Mouse (Mus musculus) lung, embryonic 16.5 days (tissue): Measurements from ENCODE around the gene Jmjd8. TPM values are rescaled to one million over a fixed set of nuclear protein-coding genes. Genes with fewer than 3 reads are reported as not detected.

Experiments used
- ATAC-seq: fragments of 200-750 bp; cut with Nextera tagmentation; 2 replicates; pipeline ENCODE4 v1.8.0; 2017; ENCODE audit warnings: low read depth, mild to moderate bottlenecking, moderate library complexity
- H3K27ac ChIP-seq: fragments of 300-500 bp; sonication (generic); 2 replicates; pipeline ENCODE4 v1.5.1; 2014; ENCODE audit warnings: mild to moderate bottlenecking, control low read depth, low read length
- H3K27me3 ChIP-seq: fragments of 300-500 bp; sonication (generic); 2 replicates; pipeline ENCODE4 v1.6.1; 2014; ENCODE audit warnings: low read depth, low read length, mixed read lengths; ENCODE audit not compliant: control insufficient read depth, insufficient read depth
- H3K36me3 ChIP-seq: fragments of 300-500 bp; sonication (generic); 2 replicates; pipeline ENCODE4 v1.6.1; 2014; ENCODE audit warnings: low read length; ENCODE audit not compliant: control insufficient read depth, insufficient read depth
- H3K4me1 ChIP-seq: fragments of 300-500 bp; sonication (generic); replicated peaks from 2 replicates; pipeline ENCODE4 v1.6.1; 2014; ENCODE audit warnings: low read length, mixed read lengths; ENCODE audit not compliant: control insufficient read depth, insufficient read depth
- H3K4me2 ChIP-seq: fragments of 300-500 bp; sonication (generic); 2 replicates; pipeline ENCODE4 v1.6.1; 2014; ENCODE audit warnings: low read depth, low read length, control low read depth
- H3K4me3 ChIP-seq: fragments of 300-500 bp; sonication (generic); 2 replicates; pipeline ENCODE4 v1.5.1; 2014; ENCODE audit warnings: mild to moderate bottlenecking, low read length, control low read depth
- H3K9ac ChIP-seq: fragments of 300-500 bp; sonication (generic); 2 replicates; pipeline ENCODE4 v1.6.1; 2014; ENCODE audit warnings: low read length, control low read depth
- H3K9me3 ChIP-seq: fragments of 300-500 bp; sonication (generic); 2 replicates; pipeline ENCODE4 v1.6.1; 2016; ENCODE audit warnings: low read length; ENCODE audit not compliant: control insufficient read depth
- WGBS: fragments of 180-500 bp; shearing (Covaris S2); extraction: QIAGEN DNeasy Blood & Tissue Kit; methylation state at CpG from one replicate; pipeline ENCODE4 v1.1.7; 2014; 5-methylcytosine and 5-hydroxymethylcytosine counted together
- polyA plus RNA-seq: library from polyadenylated mRNA; unstranded; fragments of >200 nt; fragmentation: Nextera tagmentation; extraction: Ambion mirVana; gene quantifications from 2 replicates; pipeline ENCODE4 v1.2.1, GENCODE M21; 2015

The Jmjd8 gene
- polyA plus RNA-seq, 1 experiment from 2014 or later: 55.4 TPM

GRCm38 (mm10) chr17:25834595-25835222, 6.0 kb downstream of the Jmjd8 start:
- Histone ChIP-seq H3K9me3 (no peaks in the 10 kb centered on the region), H3K4me3 (peak overlapping the region; percentile 85), H3K4me1 (peaks cover 56% of the 10 kb centered on the region), H3K27me3 (no peaks in the 10 kb centered on the region), H3K36me3 (peaks cover 24% of the 10 kb centered on the region), H3K4me2 (peak overlapping the region; percentile 80), H3K27ac (0 out of 2 replicates have a peak overlapping the region, but pooled peaks have one; percentile 24), H3K9ac (peak overlapping the region; percentile 85)
- no peak for ATAC-seq
- WGBS: 76% methylated on average over 12 of the region's 12 CpGs

GRCm38 (mm10) chr17:25835301-25835700, 6.6 kb downstream of the Jmjd8 start:
- no peaks in the 10 kb centered on the region for H3K27me3 ChIP-seq
- WGBS: 88% methylated on average over 7 of the region's 7 CpGs
- no peak overlapping the region for H3K4me3 ChIP-seq
- no peak for ATAC-seq
- no peak overlapping the region for H3K4me2 ChIP-seq
- H3K4me1 ChIP-seq: peaks cover 52% of the 10 kb centered on the region
- H3K9ac ChIP-seq: no peak overlapping the region
- no peaks in the 10 kb centered on the region for H3K9me3 ChIP-seq
- no peak overlapping the region for H3K27ac ChIP-seq
- H3K36me3 ChIP-seq: peaks cover 28% of the 10 kb centered on the region

DNA sequence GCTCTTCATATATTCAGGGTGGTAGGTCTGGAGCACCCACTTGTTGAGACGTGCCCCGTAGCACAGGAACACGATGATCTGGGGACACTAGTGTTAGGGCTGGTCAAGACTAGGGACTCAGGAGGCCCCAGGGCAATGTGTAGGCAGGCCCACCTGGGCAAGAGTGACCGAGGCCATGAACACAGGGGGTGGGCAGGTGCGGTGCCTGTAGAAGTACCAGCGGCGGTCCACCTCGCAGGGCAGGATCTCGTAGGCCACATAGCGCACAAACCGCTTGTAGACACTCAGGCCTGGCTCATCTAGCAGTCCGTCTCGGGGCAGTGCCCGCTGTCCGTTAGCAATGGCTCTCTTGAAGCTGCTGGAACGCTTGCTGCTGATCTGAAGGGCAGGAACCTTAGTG, 7.1 kb downstream of the Jmjd8 start:
- H3K36me3 ChIP-seq: peaks cover 27% of the 10 kb centered on the region
- no peak for ATAC-seq
- H3K9ac ChIP-seq: no peak overlapping the region
- peaks cover 48% of the 10 kb centered on the region for H3K4me1 ChIP-seq
- H3K9me3 ChIP-seq: no peaks in the 10 kb centered on the region
- no peak overlapping the region for H3K27ac ChIP-seq
- 86% methylated on average over 16 of the region's 16 CpGs for WGBS
- no peak overlapping the region for H3K4me2 ChIP-seq
- H3K4me3 ChIP-seq: no peak overlapping the region
- no peaks in the 10 kb centered on the region for H3K27me3 ChIP-seq

GRCm38 (mm10) chr17:25836397-25837075, 7.9 kb downstream of the Jmjd8 start:
- H3K4me1 ChIP-seq: peaks cover 40% of the 10 kb centered on the region
- no peaks in the 10 kb centered on the region for H3K9me3 ChIP-seq
- ATAC-seq: no peak
- no peaks in the 10 kb centered on the region for H3K27me3 ChIP-seq
- H3K36me3 ChIP-seq: peaks cover 27% of the 10 kb centered on the region
- H3K4me2 ChIP-seq: peak overlapping the region; percentile 70
- H3K27ac ChIP-seq: no peak overlapping the region
- H3K4me3 ChIP-seq: peak overlapping the region; percentile 40
- 20% methylated on average over 23 of the region's 23 CpGs for WGBS
- H3K9ac ChIP-seq: peak overlapping the region; percentile 60

GRCm38 (mm10) chr17:25837076-25837410, 8.4 kb downstream of the Jmjd8 start, which contains the start of gene Rhbdl1:
Rhbdl1 (minus strand) TSS chr17:25837295.
- Histone ChIP-seq H3K9ac (peak within 1 kb of the TSS; percentile 60), H3K4me3 (peak within 1 kb of the TSS; percentile 40), H3K36me3 (peaks cover 31% of the 10 kb centered on the region), H3K27ac (no peak within 1 kb of the TSS), H3K4me1 (peaks cover 35% of the 10 kb centered on the region), H3K27me3 (no peaks in the 10 kb centered on the region), H3K4me2 (peak within 1 kb of the TSS; percentile 70), H3K9me3 (no peaks in the 10 kb centered on the region)
- WGBS: under 1% methylated on average over 29 of the region's 29 CpGs
- ATAC-seq: 0 out of 2 replicates have a peak, but pooled peaks have one; percentile 2

GRCm38 (mm10) chr17:25837533-25837932, 8.9 kb downstream of the Jmjd8 start:
- H3K4me1 ChIP-seq: peaks cover 34% of the 10 kb centered on the region
- no peaks in the 10 kb centered on the region for H3K9me3 ChIP-seq
- no peak overlapping the region for H3K9ac ChIP-seq
- ATAC-seq: no peak
- no peaks in the 10 kb centered on the region for H3K27me3 ChIP-seq
- WGBS: 47% methylated on average over 3 of the region's 3 CpGs
- H3K4me3 ChIP-seq: no peak overlapping the region
- no peak overlapping the region for H3K27ac ChIP-seq
- H3K4me2 ChIP-seq: no peak overlapping the region
- H3K36me3 ChIP-seq: peaks cover 31% of the 10 kb centered on the region

- H3K9ac ChIP-seq: no peak overlapping the region
- H3K27ac ChIP-seq: no peak overlapping the region
- peaks cover 40% of the 10 kb centered on the region for H3K4me1 ChIP-seq
- H3K4me3 ChIP-seq: no peak overlapping the region
- H3K36me3 ChIP-seq: peaks cover 31% of the 10 kb centered on the region
- H3K27me3 ChIP-seq: no peaks in the 10 kb centered on the region
- 80% methylated on average over 4 of the region's 4 CpGs for WGBS
- no peak overlapping the region for H3K4me2 ChIP-seq
- no peak for ATAC-seq
- H3K9me3 ChIP-seq: no peaks in the 10 kb centered on the region
Measured at GRCm38 (mm10) chr17:25838904-25839303, 10.2 kb downstream of the Jmjd8 start.

GRCm38 (mm10) chr17:25839455-25840235, 11.0 kb downstream of the Jmjd8 start:
- no peaks in the 10 kb centered on the region for H3K9me3 ChIP-seq
- no peak for ATAC-seq
- no peak overlapping the region for H3K9ac ChIP-seq
- H3K4me3 ChIP-seq: no peak overlapping the region
- H3K4me1 ChIP-seq: peaks cover 32% of the 10 kb centered on the region
- no peaks in the 10 kb centered on the region for H3K27me3 ChIP-seq
- WGBS: 82% methylated on average over 14 of the region's 14 CpGs
- H3K36me3 ChIP-seq: peaks cover 31% of the 10 kb centered on the region
- no peak overlapping the region for H3K27ac ChIP-seq
- H3K4me2 ChIP-seq: no peak overlapping the region

GRCm38 (mm10) chr17:25840519-25840918, 11.9 kb downstream of the Jmjd8 start:
- WGBS: 95% methylated on average over 6 of the region's 6 CpGs
- no peaks in the 10 kb centered on the region for H3K27me3 ChIP-seq

More at GRCm38 (mm10) chr17:25840519-25840918, 11.9 kb downstream of the Jmjd8 start:
- peaks cover 31% of the 10 kb centered on the region for H3K36me3 ChIP-seq
- H3K27ac ChIP-seq: no peak overlapping the region
- no peaks in the 10 kb centered on the region for H3K9me3 ChIP-seq
- H3K4me3 ChIP-seq: no peak overlapping the region
- no peak overlapping the region for H3K4me2 ChIP-seq
- ATAC-seq: no peak
- no peak overlapping the region for H3K9ac ChIP-seq
- peaks cover 28% of the 10 kb centered on the region for H3K4me1 ChIP-seq
